Mouse (Mus musculus): ENCODE measurements around the gene Ska3. TPM values are rescaled to one million over a fixed set of nuclear protein-coding genes. Genes with fewer than 3 reads are reported as not detected.
A peak's percentile ranks its signal among the peaks of the same experiment; 100 is the strongest.

Gene Ska3
- polyA plus RNA-seq, 1 experiment from 2014 or later = 12.9 TPM

- no peaks in the 10 kb centered on the region for H3K27me3 ChIP-seq
- peak; percentile 83 for ATAC-seq
- in situ Hi-C loops (cut with MboI; ENCODE audit: low pct_unique_long_range_greater_than_20kb) = no loop called here
- ChIA-PET CTCF (interaction anchor here (1.1 to 1.9 kb wide), 3 partner anchors 11 to 50 kb away, joined by 3 to 6 read pairs (median 6); no protein-coding TSS in a partner anchor), POLR2A (interaction anchor here (0.7 to 1.9 kb wide), 3 partner anchors 28 to 113 kb away, joined by 3 to 7 read pairs (median 3); partner anchors contain the start of gene Mrpl57)
- DNase-seq (ENCODE audit: low read depth, low spot score) = peak; percentile 85
- TF ChIP-seq CTCF (IDR thresholded peaks at IDR 0.05) = no peak
Measured at GRCm38 (mm10) chr14:57797991-57798931, 27.7 kb downstream of the Ska3 start, which contains the start of gene Sap18. TSS of gene Sap18 (plus strand) at chr14:57798180.

DNA sequence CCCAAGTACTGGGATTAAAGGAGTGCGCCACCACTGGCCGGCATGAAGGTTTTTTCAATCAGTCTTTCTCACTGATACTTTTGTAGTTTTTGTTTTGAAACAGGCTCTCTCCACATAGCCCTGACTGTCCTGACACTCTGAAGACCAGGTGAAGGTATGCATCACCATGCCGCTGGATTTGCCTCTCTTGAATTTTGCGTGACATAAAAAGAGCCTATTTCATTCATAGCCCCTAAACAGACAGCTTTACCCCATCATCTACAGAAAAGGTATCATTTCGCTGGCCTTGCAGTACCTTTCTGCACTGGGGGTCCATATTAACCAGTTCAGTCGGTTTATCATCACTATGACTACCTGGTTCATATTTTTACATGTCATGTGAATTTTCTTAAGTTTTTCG is 28.4 kb downstream of the Ska3 start:
- in situ Hi-C loops (cut with MboI; ENCODE audit: low pct_unique_long_range_greater_than_20kb) = no loop called here
- DNase-seq (ENCODE audit: low read depth, low spot score) (no peak), ATAC-seq (no peak)
- POLR2A ChIA-PET = interaction anchor here (0.7 kb wide), 1 partner anchor 112 kb away, joined by 3 read pairs; no protein-coding TSS in a partner anchor
- CTCF ChIA-PET = interaction anchor here (1.1 kb wide), 1 partner anchor 49 kb away, joined by 3 read pairs; no protein-coding TSS in a partner anchor
- TF ChIP-seq CTCF (IDR thresholded peaks at IDR 0.05) = no peak
- H3K27me3 ChIP-seq = no peaks in the 10 kb centered on the region

DNA sequence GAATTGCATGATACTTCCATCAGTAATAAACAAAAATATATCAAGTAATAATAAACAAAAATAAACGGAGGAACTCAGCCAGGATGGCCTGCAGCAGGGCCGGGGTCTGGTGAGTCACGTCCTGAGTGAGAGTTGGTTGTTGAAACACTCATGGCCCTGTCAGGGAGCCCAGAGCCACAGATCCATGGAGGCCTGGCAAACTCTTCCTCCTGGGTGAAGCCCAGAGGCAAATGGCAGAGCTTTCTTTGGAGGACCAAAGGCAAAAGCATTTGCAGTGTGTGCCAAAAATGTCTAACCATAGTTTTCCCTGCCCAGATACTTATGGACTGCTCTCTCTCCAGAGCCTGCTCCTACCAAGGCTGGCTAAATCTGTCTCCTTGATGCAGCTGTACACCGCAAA is 34.8 kb downstream of the Ska3 start:
- in situ Hi-C loops (cut with MboI; ENCODE audit: low pct_unique_long_range_greater_than_20kb) = no loop called here
- POLR2A ChIA-PET = no interaction called here
- ATAC-seq (no peak), DNase-seq (ENCODE audit: low read depth, low spot score) (no peak)
- no peak for TF ChIP-seq CTCF (IDR thresholded peaks at IDR 0.05)
- CTCF ChIA-PET = interaction anchor here (0.9 to 1.6 kb wide), 2 partner anchors 12 to 105 kb away, joined by 3 read pairs; no protein-coding TSS in a partner anchor
- no peaks in the 10 kb centered on the region for H3K27me3 ChIP-seq

GRCm38 (mm10) chr14:57789759-57790158 is 36.2 kb downstream of the Ska3 start:
- H3K27me3 ChIP-seq = no peaks in the 10 kb centered on the region
- in situ Hi-C loops (cut with MboI; ENCODE audit: low pct_unique_long_range_greater_than_20kb) = no loop called here
- no peak for DNase-seq (ENCODE audit: low read depth, low spot score)
- POLR2A ChIA-PET = no interaction called here
- CTCF ChIA-PET = no interaction called here
- TF ChIP-seq CTCF (IDR thresholded peaks at IDR 0.05) = no peak
- no peak for ATAC-seq

GRCm38 (mm10) chr14:57789311-57789710 is 36.7 kb downstream of the Ska3 start:
- no peaks in the 10 kb centered on the region for H3K27me3 ChIP-seq
- in situ Hi-C loops (cut with MboI; ENCODE audit: low pct_unique_long_range_greater_than_20kb) = no loop called here
- no peak for TF ChIP-seq CTCF (IDR thresholded peaks at IDR 0.05)
- ChIA-PET CTCF (no interaction called here), POLR2A (no interaction called here)
- DNase-seq (ENCODE audit: low read depth, low spot score) (no peak), ATAC-seq (no peak)

DNA sequence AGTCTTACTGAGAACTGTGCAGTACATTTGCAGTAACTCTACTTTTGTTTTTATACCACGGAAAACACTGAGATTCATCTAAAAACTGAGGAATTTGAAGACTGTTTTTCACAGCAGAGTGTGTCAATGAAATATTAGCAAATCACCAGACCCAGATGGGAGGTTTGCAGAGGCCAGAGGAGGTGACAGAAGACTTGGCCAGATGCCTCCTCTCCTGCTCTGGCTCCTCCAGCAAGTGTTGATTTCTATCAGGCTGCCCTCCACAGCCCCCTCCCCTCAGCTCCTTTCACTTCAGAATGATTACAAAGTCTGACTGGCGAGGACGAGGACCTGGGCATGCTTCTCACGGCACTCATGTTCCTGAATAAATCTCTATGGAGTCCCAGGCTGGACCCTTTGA is 38.6 kb downstream of the Ska3 start:
- POLR2A ChIA-PET = no interaction called here
- no peak for TF ChIP-seq CTCF (IDR thresholded peaks at IDR 0.05)
- in situ Hi-C loops (cut with MboI; ENCODE audit: low pct_unique_long_range_greater_than_20kb) = no loop called here
- ATAC-seq (no peak), DNase-seq (ENCODE audit: low read depth, low spot score) (no peak)
- CTCF ChIA-PET = no interaction called here
- H3K27me3 ChIP-seq = no peaks in the 10 kb centered on the region

- ChIA-PET CTCF (no interaction called here), POLR2A (no interaction called here)
- in situ Hi-C loops (cut with MboI; ENCODE audit: low pct_unique_long_range_greater_than_20kb) = no loop called here
- no peaks in the 10 kb centered on the region for H3K27me3 ChIP-seq
- ATAC-seq = no peak
- no peak for DNase-seq (ENCODE audit: low read depth, low spot score)
- TF ChIP-seq CTCF (IDR thresholded peaks at IDR 0.05) = no peak
Measured at GRCm38 (mm10) chr14:57772157-57772815, 53.7 kb downstream of the Ska3 start.

DNA sequence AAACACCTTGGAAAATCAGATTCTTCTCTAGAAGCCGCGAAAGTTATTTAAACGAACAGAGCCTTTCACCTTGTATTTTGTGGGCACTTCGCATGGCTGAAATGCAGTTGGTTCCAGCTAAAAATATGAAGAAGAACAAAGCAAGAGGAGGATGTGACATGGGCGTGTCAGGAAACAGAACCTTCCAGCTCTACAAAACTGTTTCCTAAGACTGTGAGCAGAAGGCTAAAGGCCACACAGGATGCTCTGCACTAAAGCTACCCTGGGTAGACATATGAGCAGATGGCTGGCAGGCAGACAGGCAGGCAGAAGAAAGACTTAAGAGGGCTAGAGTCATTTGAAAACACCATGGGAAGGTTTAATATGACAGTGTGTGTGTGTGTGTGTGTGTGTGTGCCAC is 56.9 kb downstream of the Ska3 start:
- DNase-seq (ENCODE audit: low read depth, low spot score) = no peak
- ChIA-PET CTCF (interaction anchor here (1.2 kb wide), 1 partner anchor 10 kb away, joined by 3 read pairs; no protein-coding TSS in a partner anchor), POLR2A (no interaction called here)
- in situ Hi-C loops (cut with MboI; ENCODE audit: low pct_unique_long_range_greater_than_20kb) = no loop called here
- TF ChIP-seq CTCF (IDR thresholded peaks at IDR 0.05) = no peak
- no peak for ATAC-seq
- H3K27me3 ChIP-seq = no peaks in the 10 kb centered on the region

GRCm38 (mm10) chr14:57760447-57761412 is 65.3 kb downstream of the Ska3 start:
- peak; percentile 9 for TF ChIP-seq CTCF (IDR thresholded peaks at IDR 0.05)
- POLR2A ChIA-PET = interaction anchor here (1.7 to 2.4 kb wide), 3 partner anchors 14 to 38 kb away, joined by 7 to 12 read pairs (median 10); partner anchors contain the start of genes Gm49361 and Sap18
- no peaks in the 10 kb centered on the region for H3K27me3 ChIP-seq
- in situ Hi-C loops (cut with MboI; ENCODE audit: low pct_unique_long_range_greater_than_20kb) = no loop called here
- peak; percentile 93 for ATAC-seq
- CTCF ChIA-PET = interaction anchor here (0.8 kb wide), 1 partner anchor 39 kb away, joined by 3 read pairs; no protein-coding TSS in a partner anchor
- DNase-seq (ENCODE audit: low read depth, low spot score) = peak; percentile 75

GRCm38 (mm10) chr14:57758237-57758636 is 67.7 kb downstream of the Ska3 start, which contains the start of gene Lats2:
TSS of gene Lats2 (minus strand) at chr14:57758388.
- TF ChIP-seq CTCF (IDR thresholded peaks at IDR 0.05) = no peak
- DNase-seq (ENCODE audit: low read depth, low spot score) (no peak), ATAC-seq (no peak)
- in situ Hi-C loops (cut with MboI; ENCODE audit: low pct_unique_long_range_greater_than_20kb) = no loop called here
- ChIA-PET CTCF (no interaction called here), POLR2A (no interaction called here)
- no peaks in the 10 kb centered on the region for H3K27me3 ChIP-seq

Other genes with a start within 250 kb of the Ska3 start
- 11.9 TPM for gene Xpo4, start 160.8 kb downstream of the Ska3 start, polyA plus RNA-seq (2021)
- gene Gm49361, start 80.1 kb downstream of the Ska3 start, polyA plus RNA-seq (2021) = not detected
- gene Lats2, start 67.8 kb downstream of the Ska3 start, polyA plus RNA-seq (2021) = 40.6 TPM
- 23.1 TPM for gene Sap18, start 28.0 kb downstream of the Ska3 start, polyA plus RNA-seq (2021)
- gene Mrpl57, start within 50 bp of the Ska3 start, polyA plus RNA-seq (2021) = 57.0 TPM
- gene Zdhhc20, start 64.1 kb upstream of the Ska3 start, polyA plus RNA-seq (2021) = 39.3 TPM
- 88.2 TPM for gene Micu2, start 173.1 kb upstream of the Ska3 start, polyA plus RNA-seq (2021)
- 2.0 TPM for gene Fgf9, start 244.4 kb upstream of the Ska3 start, polyA plus RNA-seq (2021)

Data from Patski (cell line).